Mouse (Mus musculus): Measurements from ENCODE around the gene Arsa. TPM values are rescaled to one million over a fixed set of nuclear protein-coding genes. Genes with fewer than 3 reads are reported as not detected.

Arsa gene
- total and polyA plus RNA-seq, 3 experiments, result 9.1 to 28.1 TPM; not detected in 1

GRCm38 (mm10) chr15:89474596-89475292, 2.5 kb downstream of the Arsa start:
- H3K9me3 ChIP-seq (replicated peaks; ENCODE audit: insufficient read depth, low read length), result no peaks in the 10 kb centered on the region
- no peaks in the 10 kb centered on the region for H3K27me3 ChIP-seq (ENCODE audit: control insufficient read depth in 1 of 2, insufficient read depth in 2 of 2, low read length in 2 of 2)
- no peak for DNase-seq (ENCODE audit: low read depth, low spot score)
- TF ChIP-seq SMC3 (IDR thresholded peaks at IDR 0.05; ENCODE audit: low read depth, low read length) (no peak), ZKSCAN1 (IDR thresholded peaks at IDR 0.05; ENCODE audit: low read depth, low read length) (no peak), USF1 (IDR thresholded peaks at IDR 0.05; ENCODE audit: low read depth, low read length) (no peak), TBP (IDR thresholded peaks at IDR 0.05; ENCODE audit: low read depth, low read length) (no peak), ETS1 (IDR thresholded peaks at IDR 0.05; ENCODE audit: low read depth, low read length) (no peak), NELFE (IDR thresholded peaks at IDR 0.05; ENCODE audit: low read depth, low read length) (no peak), POLR2AphosphoS5 (IDR thresholded peaks at IDR 0.05; ENCODE audit: borderline replicate concordance, low read depth, low read length) (no peak), E2F4 (IDR thresholded peaks at IDR 0.05; ENCODE audit: borderline replicate concordance, low read depth, low read length) (no peak), MYB (IDR thresholded peaks at IDR 0.05; ENCODE audit: low read depth, low read length) (no peak), RAD21 (IDR thresholded peaks at IDR 0.05; ENCODE audit: low read depth, low read length) (no peak), CTCF (IDR thresholded peaks at IDR 0.05 in 2 of 3, conservative IDR thresholded peaks at IDR 0.05 in 1 of 3; ENCODE audit: control insufficient read depth in 1 of 3, insufficient read depth in 1 of 3, low read depth in 2 of 3, low read length in 3 of 3, poor library complexity in 1 of 3, severe bottlenecking in 1 of 3) (no peak), GABPA (IDR thresholded peaks at IDR 0.05; ENCODE audit: low read depth, low read length) (no peak)
- H3K79me2 ChIP-seq (ENCODE audit: control insufficient read depth, insufficient read depth, low read length, poor library complexity), result no peaks in the 10 kb centered on the region; the same call in 1 of the 2 replicates
- no peak overlapping the region for H3K27ac ChIP-seq (ENCODE audit: control insufficient read depth, low read depth, low read length)
- no peaks in the 10 kb centered on the region for H3K36me3 ChIP-seq (ENCODE audit: control insufficient read depth in 1 of 2, insufficient read depth in 2 of 2, low read length in 2 of 2)
- peaks cover 0 to 9% of the 10 kb centered on the region in 2 experiments; a peak in 2 of 4 replicates for H3K4me1 ChIP-seq (ENCODE audit: control insufficient read depth in 1 of 2, insufficient read depth in 2 of 2, low read length in 2 of 2)
- peak overlapping the region; percentile 81 for H3K9ac ChIP-seq (ENCODE audit: control insufficient read depth, low read depth, low read length, poor library complexity, severe bottlenecking)
- peak overlapping the region; percentile 76 for H3K4me3 ChIP-seq (ENCODE audit: control insufficient read depth in 1 of 2, insufficient read depth in 1 of 2, low read depth in 2 of 2, low read length in 2 of 2)

GRCm38 (mm10) chr15:89473921-89474320, 3.3 kb downstream of the Arsa start:
- no peak for DNase-seq (ENCODE audit: low read depth, low spot score)
- no peaks in the 10 kb centered on the region for H3K36me3 ChIP-seq (ENCODE audit: control insufficient read depth in 1 of 2, insufficient read depth in 2 of 2, low read length in 2 of 2)
- H3K27me3 ChIP-seq (ENCODE audit: control insufficient read depth in 1 of 2, insufficient read depth in 2 of 2, low read length in 2 of 2), result no peaks in the 10 kb centered on the region
- H3K4me3 ChIP-seq (ENCODE audit: control insufficient read depth in 1 of 2, insufficient read depth in 1 of 2, low read depth in 2 of 2, low read length in 2 of 2), result no peak overlapping the region
- TF ChIP-seq POLR2A (IDR thresholded peaks at IDR 0.05; ENCODE audit: control insufficient read depth in 1 of 2, insufficient read depth in 1 of 2, low read depth in 1 of 2, low read length in 2 of 2, poor library complexity in 1 of 2) (no peak), TCF12 (IDR thresholded peaks at IDR 0.05; ENCODE audit: low read depth, low read length) (no peak), TAL1 (IDR thresholded peaks at IDR 0.05; ENCODE audit: low read length) (no peak), GABPA (IDR thresholded peaks at IDR 0.05; ENCODE audit: low read depth, low read length) (no peak), NELFE (IDR thresholded peaks at IDR 0.05; ENCODE audit: low read depth, low read length) (no peak), EP300 (IDR thresholded peaks at IDR 0.05; ENCODE audit: low read depth in 1 of 2, low read length in 2 of 2) (no peak), JUND (IDR thresholded peaks at IDR 0.05; ENCODE audit: low read depth, low read length) (no peak), CHD1 (IDR thresholded peaks at IDR 0.05; ENCODE audit: low read depth, low read length) (no peak), MYC (IDR thresholded peaks at IDR 0.05; ENCODE audit: low read depth, low read length) (no peak), MXI1 (IDR thresholded peaks at IDR 0.05; ENCODE audit: low read depth, low read length) (no peak), ZNF384 (IDR thresholded peaks at IDR 0.05; ENCODE audit: low read depth, low read length) (no peak), MEF2A (IDR thresholded peaks at IDR 0.05; ENCODE audit: extremely low read depth, insufficient replicate concordance, low read depth, low read length, poor library complexity, severe bottlenecking) (no peak), MAZ (IDR thresholded peaks at IDR 0.05; ENCODE audit: low read depth, low read length) (no peak), ZMIZ1 (IDR thresholded peaks at IDR 0.05; ENCODE audit: low read depth, low read length) (no peak)
- H3K4me1 ChIP-seq (ENCODE audit: control insufficient read depth in 1 of 2, insufficient read depth in 2 of 2, low read length in 2 of 2), result peaks cover 0 to 9% of the 10 kb centered on the region in 2 experiments; a peak in 2 of 4 replicates
- no peaks in the 10 kb centered on the region for H3K9me3 ChIP-seq (replicated peaks; ENCODE audit: insufficient read depth, low read length)
- no peaks in the 10 kb centered on the region; the same call in 1 of the 2 replicates for H3K79me2 ChIP-seq (ENCODE audit: control insufficient read depth, insufficient read depth, low read length, poor library complexity)
- H3K27ac ChIP-seq (ENCODE audit: control insufficient read depth, low read depth, low read length), result no peak overlapping the region
- no peak overlapping the region for H3K9ac ChIP-seq (ENCODE audit: control insufficient read depth, low read depth, low read length, poor library complexity, severe bottlenecking)

All from MEL (cell line).